Mouse (Mus musculus): ENCODE data around the gene Ctnna3.

Ctnna3 gene

GRCm38 (mm10) chr10:64076410-64077052 lies 646.6 kb downstream of the Ctnna3 start:
- no peak for DNase-seq (ENCODE audit: low spot score)

DNA sequence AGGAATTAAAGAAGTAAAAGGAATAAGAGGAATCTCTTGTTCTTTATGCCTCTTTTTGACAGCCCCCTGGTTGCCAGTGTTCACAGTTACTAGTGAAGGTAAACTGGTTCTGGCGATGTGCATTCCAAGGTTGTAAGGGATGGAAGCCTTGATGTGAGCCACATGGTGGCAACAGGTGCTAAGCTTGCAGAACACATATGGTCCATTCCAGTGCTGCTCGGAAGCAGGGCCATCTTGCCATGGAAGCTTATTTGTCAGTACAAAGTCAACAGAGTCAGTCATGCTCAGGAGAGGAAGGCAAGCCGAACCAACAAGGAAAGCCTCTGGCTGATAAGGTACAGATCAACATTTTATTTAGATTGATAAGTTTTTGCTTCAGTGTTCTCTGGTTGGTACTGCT lies 652.4 kb downstream of the Ctnna3 start:
- DNase-seq (ENCODE audit: low spot score): no peak

- no peak for DNase-seq (ENCODE audit: low spot score)
Observed at GRCm38 (mm10) chr10:64083813-64084212, 653.9 kb downstream of the Ctnna3 start.

GRCm38 (mm10) chr10:64084465-64084864 lies 654.6 kb downstream of the Ctnna3 start:
- DNase-seq (ENCODE audit: low spot score): no peak

- no peak for DNase-seq (ENCODE audit: low spot score)
Observed at GRCm38 (mm10) chr10:64086183-64086566, 656.3 kb downstream of the Ctnna3 start.

DNA sequence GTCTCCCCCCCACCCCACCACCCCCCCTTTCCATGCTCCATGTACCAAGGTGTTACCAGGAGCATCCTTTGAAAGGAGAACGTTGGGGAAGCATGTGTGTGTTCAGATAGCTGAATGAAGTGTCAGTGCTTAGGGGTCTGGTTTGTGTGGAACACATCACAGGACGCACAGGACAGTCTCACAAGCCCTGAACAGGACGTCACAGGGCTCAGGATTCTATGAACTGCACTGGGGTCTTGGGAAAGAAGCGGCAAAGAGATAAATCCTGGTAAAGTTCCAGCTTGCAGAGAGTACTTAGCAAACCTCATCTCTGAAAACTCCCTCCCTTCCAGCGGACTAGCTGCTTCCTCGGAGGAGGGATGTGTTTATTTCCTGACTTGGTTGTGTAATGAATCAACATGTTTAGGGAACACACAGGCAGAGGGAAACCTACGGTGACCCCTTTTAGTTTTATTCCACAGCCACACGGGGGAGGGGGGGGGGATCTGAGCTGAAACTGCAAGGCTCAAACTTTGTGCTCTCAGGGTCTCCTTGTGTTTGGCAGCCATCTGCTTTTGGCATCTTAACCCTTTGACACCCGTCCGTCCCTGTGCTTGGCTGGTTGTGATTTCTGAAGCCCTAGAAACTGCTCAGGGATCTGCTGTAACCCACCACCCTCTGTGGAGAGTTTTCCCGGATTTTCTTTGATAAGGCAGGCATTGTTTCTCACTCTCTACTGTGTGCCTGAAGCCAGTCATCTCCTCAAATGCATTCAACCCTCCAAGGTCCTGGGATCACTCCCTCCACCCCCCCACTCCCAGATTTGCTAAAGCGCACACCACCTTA lies 656.9 kb downstream of the Ctnna3 start:
- no peak for DNase-seq (ENCODE audit: low spot score)

- no peak for DNase-seq (ENCODE audit: low spot score)
Observed at GRCm38 (mm10) chr10:64087521-64087920, 657.6 kb downstream of the Ctnna3 start.

DNA sequence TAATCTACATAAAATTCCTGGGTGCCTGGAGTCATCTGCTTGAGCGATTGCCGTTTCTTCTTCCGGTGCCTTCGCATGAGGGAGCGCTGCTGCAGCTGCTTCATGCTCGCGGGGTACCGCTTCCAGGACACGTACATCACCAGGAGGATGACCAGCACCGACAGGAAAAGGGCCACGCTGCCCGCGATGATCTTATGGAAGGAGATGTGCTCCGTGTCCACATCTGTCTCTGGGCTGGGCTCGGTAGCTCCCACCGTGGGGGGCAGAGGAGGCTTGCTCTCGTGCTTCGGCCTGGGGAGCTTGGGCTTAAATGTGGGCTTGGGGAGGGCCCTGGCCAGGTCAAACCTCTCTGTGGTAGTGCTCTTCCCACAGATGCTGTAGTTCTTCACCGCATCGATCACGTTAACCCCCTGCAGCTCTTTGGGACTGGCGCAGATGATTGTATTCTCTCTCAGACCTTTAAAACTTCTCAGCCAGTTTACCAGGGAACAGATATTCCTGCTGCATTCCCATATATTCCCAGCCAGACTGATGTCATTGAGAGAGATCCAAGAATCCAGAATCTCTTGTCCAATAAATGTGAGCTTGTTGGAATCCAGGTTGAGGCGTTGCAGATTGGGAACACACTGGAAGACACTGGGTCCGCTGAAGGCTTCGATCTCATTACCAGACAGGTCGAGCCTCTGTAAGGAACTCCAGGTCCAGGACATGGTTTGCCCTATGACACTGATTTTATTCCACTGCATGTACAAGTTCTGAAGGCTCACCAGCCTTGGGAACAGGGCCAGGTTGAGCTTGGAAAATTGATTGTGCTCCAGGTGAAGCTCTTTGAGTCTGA lies 658.3 kb downstream of the Ctnna3 start:
- no peak for DNase-seq (ENCODE audit: low spot score)

- no peak for DNase-seq (ENCODE audit: low spot score)
Observed at GRCm38 (mm10) chr10:64088774-64089460, 659.0 kb downstream of the Ctnna3 start.

DNA sequence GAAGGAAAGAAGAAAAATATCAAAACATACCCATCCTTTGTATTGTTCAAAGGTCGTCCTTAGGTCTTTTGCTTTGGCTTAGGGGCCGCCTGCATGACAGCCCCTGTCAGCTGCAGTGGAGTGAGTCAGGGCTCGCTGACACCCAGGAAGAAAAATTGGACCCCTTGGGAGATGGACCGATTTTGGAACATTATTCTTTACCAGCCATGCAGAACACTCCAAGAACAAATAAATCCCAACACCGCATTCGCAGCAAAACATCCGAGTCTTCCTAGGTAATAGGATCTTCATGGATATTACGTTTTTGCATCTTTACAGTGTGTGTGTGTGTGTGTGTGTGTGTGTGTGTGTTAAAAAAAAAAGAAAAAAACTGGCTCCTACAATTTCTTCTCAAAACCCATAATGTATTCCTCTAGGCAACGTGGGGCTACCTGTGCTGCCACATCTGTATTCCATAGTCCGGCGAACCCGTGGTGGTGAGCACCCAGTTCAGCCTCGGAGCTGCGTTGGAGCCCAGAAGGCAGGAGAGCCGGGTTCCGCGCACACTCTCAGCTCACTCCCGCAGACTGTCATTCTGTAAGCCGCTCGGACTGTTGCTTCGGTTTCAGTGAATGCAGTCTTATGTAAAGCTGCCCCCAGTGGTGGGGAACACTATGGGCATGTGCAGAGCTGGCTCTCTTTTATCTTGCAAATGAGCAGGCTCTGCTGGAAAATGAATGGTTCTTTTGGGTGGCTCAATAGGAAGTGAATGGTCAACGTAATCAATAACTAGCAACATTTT lies 660.0 kb downstream of the Ctnna3 start, which contains the start of gene Lrrtm3:
TSS of gene Lrrtm3 (minus strand) at position 598 of the 781 bp plus-strand sequence.
- DNase-seq (ENCODE audit: low spot score): peak; percentile 22

DNA sequence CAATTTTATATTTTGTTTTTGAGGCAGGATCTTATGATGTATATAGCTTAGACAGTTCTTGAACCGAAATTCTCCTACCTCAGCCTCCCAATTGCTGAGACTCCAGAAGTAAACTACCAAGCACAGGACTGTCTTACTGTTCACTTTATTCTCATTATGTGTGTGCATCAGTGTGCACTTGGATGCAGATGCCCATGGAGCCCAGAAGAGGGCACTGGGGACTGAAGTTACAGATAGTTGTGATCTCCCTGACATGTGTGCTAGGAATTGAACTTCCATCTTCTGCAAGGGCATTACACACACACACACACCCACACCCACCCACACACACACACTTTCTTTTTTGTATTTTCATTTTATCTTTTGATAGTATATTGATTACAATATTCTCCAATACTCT lies 666.6 kb downstream of the Ctnna3 start:
- no peak for DNase-seq (ENCODE audit: low spot score)

DNA sequence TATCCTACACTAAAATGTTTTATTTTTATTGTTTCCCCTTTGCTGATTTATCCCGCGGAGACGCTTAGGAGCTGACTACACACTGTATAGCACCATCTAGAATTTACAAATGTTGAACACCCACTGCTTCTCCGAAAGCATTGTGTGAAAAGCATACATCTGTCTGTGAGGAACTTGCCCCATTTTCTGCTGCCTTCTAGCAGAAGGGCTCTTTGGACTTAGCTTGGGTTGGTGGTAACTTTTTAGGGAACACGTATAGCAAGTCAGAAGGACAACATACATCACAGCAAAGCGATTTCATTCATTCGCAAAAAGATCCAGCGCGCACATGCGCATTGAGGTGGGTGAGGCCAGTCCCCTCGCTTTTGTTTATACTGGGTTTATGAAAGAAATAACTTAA lies 685.3 kb downstream of the Ctnna3 start:
- DNase-seq (ENCODE audit: low spot score): no peak

GRCm38 (mm10) chr10:64118833-64119232 lies 688.9 kb downstream of the Ctnna3 start:
- no peak for DNase-seq (ENCODE audit: low spot score)

DNA sequence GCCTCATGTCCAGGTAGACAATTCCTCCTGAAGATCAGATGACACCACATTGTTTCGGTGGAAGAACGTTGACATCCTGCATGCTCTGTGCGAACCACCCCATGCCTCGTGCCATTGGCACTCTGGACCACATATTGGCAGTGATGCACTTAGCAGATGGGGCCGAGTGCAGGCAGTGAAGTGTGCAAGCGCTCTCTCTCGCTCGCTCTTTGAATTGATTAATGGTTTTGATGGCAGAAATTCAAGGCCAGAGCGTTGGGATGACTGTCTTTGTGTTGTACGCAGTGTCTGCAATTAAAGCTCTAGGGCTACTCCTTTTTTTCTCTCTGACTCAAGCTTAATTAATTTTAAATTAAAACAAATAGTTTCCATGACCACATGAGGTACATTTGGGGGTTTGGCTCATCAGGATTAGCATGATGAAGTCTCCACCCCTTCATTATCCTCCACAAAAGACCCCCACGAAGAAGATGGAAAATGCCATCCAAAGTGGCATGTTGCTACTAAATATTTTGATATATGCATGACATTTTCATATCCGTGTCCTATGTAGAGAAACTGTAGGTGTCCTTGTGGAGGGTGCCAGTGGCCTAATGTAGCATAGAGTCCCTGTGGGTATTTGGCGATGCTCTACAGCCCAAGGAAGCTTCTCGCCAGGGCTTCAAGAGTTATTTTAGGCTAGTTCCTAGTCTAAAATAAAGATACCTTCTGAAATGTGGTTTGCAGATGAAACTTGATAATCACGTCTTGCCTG lies 700.7 kb downstream of the Ctnna3 start:
- DNase-seq (ENCODE audit: low spot score): no peak

DNA sequence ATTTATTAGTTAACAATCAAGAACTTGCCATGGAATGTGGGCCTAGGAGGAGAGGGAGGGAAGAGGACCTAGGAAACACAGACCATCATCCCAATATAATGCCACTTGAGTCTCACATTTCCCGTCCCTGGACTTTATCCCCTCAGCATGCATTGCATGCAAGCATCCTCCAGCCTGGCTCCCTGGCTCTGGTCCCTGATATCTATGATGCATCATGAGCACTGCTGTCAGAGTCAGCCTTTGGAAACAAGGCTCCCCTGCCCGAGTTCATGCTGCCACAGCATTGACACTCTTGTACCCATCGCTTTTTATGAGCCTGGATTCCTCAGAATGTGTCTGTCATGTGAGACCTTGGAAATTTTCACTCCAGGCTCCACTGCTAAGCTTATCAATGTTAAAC lies 703.6 kb downstream of the Ctnna3 start:
- no peak for DNase-seq (ENCODE audit: low spot score)

DNA sequence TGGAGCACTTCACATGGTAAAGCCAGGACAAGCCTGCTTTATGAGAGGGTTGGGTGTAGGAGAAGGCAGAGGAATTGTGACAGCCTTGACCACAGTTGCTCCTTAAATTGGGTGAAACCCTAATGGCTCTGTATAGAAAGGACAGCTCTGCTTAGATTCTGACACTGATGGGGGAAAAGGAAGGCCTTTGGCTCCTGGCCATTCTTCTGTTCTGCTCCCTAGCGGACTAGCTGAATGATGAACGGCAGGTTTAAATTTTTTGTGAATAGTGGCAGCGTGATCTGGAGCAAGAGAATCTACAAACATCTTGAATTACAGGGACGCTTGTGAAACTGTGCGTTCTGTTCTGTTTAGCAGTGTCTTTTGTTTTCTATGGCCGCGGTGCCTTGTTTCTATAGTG lies 705.6 kb downstream of the Ctnna3 start:
- no peak for DNase-seq (ENCODE audit: low spot score)

- no peak for DNase-seq (ENCODE audit: low spot score)
Observed at GRCm38 (mm10) chr10:64146511-64146910, 716.6 kb downstream of the Ctnna3 start.

- no peak for DNase-seq (ENCODE audit: low spot score)
Observed at GRCm38 (mm10) chr10:64181696-64182095, 751.8 kb downstream of the Ctnna3 start.

GRCm38 (mm10) chr10:64182731-64183130 lies 752.8 kb downstream of the Ctnna3 start:
- DNase-seq (ENCODE audit: low spot score): no peak

- no peak for DNase-seq (ENCODE audit: low spot score)
Observed at GRCm38 (mm10) chr10:64188046-64188445, 758.1 kb downstream of the Ctnna3 start.
